Mouse (Mus musculus) brain, embryonic 14.5 days (tissue): ENCODE measurements around the gene Myo15b. TPM values are rescaled to one million over a fixed set of nuclear protein-coding genes. Genes with fewer than 3 reads are reported as not detected.

Experiments used
- DNase-seq: peaks from one replicate; pipeline ENCODE4 v3.0.0-alpha.2; 2011; ENCODE audit warnings: low read depth
- CTCF ChIP-seq: fragments of 200-500 bp; IDR thresholded peaks from 2 replicates; pipeline ENCODE4 v1.5.1; 2012; ENCODE audit warnings: inconsistent platforms, mild to moderate bottlenecking, moderate library complexity, borderline replicate concordance; ENCODE audit not compliant: insufficient read depth, insufficient read length; ENCODE audit errors: extremely low read depth
- POLR2A ChIP-seq: fragments of 200-500 bp; IDR thresholded peaks from 2 replicates; pipeline ENCODE4 v1.6.1; 2012; ENCODE audit warnings: mild to moderate bottlenecking, inconsistent platforms, borderline replicate concordance; ENCODE audit not compliant: poor library complexity, insufficient read depth, insufficient read length, severe bottlenecking; ENCODE audit errors: extremely low read depth
- polyA plus RNA-seq: library from polyadenylated mRNA; depleted of rRNA; stranded (reverse); fragments of >200 nt; gene quantifications from 2 replicates; pipeline ENCODE4 v1.2.3, GENCODE M21; 2012

Gene Myo15b
- polyA plus RNA-seq, 1 experiment, result 0.14 TPM

DNA sequence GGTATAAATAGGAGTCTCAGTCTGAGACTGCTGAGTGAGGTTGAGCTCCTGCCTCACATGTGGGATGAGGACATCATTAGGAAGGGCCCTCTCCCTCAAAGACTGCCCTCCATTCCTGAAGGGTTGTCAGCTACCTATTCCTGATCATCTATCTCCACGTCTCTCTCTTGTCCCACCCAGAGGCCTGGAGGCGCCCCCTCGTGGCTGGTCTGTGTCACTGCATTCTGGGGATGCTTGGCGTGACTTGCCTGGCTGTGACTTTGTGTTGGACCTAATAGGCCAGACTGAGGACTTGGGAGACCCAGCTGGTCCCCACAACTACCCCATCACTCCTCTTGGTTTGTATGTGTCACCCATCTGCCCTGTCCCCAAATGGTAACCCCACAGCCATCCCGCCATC is 22.8 kb downstream of the Myo15b start:
- no peak for DNase-seq
- TF ChIP-seq POLR2A (no peak), CTCF (peak; percentile 67)

DNA sequence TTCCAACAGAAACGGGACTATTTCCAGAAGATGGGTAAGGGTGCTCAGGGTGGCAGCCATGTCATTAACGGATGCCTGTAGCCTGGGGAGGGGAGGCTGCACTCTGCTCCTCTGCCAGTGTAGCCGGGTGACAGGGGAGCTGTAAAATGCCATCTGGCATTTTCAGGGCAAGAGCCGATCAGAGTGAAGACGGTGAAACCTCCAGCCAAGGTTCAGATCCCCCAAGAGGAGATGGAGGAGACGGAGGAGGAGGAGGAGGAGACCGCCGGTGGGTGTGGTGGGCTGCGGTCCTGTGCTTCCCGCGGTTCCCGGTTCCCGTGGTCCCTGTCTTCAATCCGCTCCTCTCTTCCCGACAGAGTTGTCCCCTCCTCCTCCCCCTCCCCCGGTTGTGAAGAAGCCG is 25.0 kb downstream of the Myo15b start:
- DNase-seq, result no peak
- no peak for TF ChIP-seq POLR2A
- TF ChIP-seq CTCF, result no peak

DNA sequence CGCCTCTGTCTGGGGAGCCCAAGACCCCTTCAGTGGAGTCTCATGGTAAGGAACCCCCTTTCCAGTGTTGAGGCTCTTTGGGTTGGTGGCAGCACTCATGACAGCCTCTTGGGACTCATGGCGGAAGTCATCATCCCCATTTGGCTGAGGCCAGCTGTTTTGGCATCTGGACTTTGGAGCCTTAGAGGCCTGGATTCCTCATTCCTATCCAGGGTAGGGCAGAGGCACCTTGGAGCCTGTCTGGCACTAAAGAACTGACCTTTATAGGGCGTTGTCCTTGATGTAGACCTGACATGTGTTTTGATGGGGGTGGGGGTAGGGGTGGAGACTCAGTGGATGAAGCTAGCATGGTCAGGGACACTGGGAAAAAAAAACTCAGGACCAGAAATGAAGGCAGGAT is 26.2 kb downstream of the Myo15b start:
- TF ChIP-seq CTCF (no peak), POLR2A (no peak)
- DNase-seq, result no peak

DNA sequence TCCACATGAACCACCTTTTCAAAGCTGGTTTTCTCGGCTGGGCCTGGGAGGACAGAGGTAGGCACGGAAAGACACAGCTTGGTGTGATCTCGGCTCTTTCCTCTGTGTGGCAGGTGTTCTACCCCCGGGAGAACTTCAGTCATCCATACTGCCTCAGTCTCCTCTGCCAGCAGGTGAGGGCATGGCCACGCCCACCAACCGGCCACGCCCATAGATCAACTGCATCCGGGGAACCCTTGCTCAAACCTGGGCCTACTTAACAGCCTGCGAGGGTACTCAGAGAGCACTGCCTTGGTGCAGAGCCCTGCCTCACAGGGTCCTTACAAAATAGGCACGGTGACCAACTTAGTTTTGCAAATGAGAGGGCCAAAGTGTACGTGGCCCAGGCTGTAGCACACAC is 27.1 kb downstream of the Myo15b start:
- DNase-seq, result no peak

DNA sequence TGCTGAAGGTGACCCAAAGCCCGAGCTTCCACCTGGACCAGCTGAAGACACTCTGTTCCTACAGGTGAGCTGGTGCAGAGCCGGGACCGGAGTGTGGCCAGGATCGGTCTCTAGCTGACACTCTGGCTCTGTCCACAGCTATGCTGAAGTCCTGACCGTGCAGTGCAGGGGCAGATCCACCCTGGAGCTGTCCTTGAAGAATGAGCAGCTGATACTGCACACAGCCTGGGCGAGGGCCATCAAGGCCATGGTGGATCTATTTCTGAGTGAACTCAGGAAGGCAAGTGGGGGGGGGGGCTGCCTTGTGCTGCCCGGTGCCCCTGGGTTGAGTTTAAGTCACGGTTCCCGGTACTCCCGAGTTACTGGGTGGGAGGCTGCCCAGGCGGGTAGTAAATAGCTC is 28.2 kb downstream of the Myo15b start:
- DNase-seq, result no peak
- TF ChIP-seq POLR2A, result no peak
- TF ChIP-seq CTCF, result no peak

More for the DNA sequence above, 27.1 kb downstream of the Myo15b start:
- TF ChIP-seq CTCF, result no peak
- no peak for TF ChIP-seq POLR2A

DNA sequence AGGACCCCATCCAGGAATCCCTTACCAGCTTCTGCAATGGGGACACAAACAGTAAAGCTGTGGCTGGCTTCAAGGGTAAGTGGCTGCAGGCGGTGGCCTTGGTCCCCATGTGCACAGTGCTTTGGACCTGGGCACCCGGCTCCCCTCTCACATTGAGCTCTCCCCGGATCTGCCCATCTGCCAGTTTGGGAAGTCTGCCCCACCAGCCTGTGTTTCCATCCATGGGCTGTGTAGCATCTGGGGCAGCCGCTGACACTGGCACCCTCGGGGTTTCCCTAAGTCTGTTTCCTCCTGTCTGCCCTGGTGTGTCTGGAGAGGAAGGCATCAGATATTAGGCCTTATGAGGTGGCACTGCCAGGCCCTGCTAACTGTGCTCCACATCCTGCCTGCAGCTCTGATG is 29.8 kb downstream of the Myo15b start:
- peak; percentile 11 for DNase-seq
- no peak for TF ChIP-seq CTCF
- no peak for TF ChIP-seq POLR2A

DNA sequence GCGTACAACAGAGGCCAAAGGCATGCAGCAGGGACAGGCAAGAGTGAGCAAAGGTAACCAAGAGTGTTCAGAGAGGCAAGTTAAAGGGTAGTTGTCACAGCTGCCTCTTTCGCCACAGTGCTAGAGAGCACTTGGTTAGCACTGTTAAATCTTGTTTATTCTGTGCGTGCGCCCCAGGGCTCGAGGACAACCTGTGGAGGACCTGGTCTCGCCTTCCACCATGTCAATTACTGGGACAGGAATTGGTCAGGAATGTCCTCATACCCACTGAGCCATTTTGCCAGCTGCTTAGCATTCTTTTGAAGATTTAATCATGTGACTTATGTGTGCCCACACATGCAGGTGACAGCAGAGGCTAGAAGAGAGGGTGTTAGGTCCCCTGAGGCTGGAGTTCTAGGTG is 31.0 kb downstream of the Myo15b start:
- no peak for TF ChIP-seq POLR2A
- TF ChIP-seq CTCF, result no peak
- no peak for DNase-seq

DNA sequence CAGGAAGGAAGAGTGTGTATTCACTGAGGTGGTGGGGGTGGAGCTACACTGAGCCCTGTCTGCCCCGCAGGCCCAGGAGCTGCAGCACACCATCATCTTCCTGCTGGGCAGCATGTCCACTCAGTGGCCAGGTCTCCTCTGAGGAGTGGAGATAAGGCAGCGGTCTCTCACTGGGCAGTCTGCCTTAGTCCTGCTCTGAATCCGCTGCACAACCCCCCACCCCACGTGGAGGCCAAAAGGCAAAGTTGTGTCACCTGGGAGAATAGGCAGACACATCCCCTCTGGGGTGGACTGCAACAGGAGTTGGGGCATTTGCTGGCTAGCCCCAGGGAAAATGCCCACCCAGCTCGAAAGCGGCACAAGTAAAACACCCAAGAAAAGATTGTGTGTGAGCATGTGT is 34.0 kb downstream of the Myo15b start:
- TF ChIP-seq POLR2A, result no peak
- TF ChIP-seq CTCF, result no peak
- DNase-seq, result no peak

DNA sequence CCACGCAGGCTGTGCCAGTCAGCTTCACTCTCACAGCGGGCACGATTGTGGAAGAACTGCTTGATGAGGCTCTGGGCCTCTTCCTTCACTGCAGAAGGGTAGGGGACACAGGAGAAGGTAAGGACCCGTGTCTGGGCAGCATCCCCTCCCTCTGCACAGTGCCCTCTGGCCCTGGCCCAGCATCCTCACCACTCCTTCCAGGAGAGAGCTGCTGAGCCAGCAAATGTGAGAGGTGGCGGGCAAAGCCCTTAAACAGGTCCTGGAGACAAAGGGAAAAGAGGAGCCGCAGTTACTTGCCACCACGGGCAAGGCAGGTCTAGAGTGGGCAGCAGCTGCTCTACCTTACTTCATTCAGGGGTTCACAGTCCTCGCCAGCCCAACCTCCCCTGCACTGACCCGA is 34.9 kb downstream of the Myo15b start:
- no peak for DNase-seq
- TF ChIP-seq CTCF, result no peak
- no peak for TF ChIP-seq POLR2A

DNA sequence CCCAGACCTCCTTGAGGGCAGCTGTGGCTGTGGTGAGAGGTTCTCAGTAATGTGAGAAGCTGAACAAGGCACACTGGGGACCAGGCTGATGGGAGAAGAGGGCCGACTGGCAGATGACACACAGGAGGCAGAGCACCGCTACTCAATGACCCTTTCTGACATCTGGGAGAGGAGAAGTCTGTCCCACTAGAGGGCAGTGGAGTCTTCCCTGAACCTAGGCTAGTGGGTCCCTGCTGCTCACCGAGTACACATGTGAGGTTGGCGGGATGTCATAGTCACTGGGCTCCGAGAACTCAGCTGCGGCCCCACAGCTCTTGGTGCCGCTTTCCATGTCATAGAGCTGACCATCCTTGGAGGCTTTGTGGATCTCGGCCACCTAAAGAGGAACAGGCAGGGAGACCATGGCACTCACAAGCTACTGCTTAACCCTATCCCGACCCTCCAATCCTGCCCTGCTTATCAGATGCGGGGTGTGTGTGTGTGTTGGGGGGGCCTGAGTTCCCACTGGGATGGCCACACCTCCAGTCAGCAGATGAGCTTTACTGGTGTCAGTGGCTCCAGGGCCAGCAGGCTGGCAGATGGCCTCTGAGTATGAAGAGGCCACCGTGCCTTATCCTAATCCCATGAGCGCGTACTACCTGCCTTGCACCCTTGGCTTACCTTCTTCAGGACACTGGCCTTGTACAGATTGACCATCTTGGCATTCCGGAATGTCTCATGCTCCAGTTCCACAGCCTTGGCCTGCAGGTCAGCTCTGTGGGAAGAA is 36.7 kb downstream of the Myo15b start:
- no peak for TF ChIP-seq POLR2A
- peak; percentile 25; the same call in 1 of the 2 replicates for TF ChIP-seq CTCF
- DNase-seq, result peak; percentile 2

DNA sequence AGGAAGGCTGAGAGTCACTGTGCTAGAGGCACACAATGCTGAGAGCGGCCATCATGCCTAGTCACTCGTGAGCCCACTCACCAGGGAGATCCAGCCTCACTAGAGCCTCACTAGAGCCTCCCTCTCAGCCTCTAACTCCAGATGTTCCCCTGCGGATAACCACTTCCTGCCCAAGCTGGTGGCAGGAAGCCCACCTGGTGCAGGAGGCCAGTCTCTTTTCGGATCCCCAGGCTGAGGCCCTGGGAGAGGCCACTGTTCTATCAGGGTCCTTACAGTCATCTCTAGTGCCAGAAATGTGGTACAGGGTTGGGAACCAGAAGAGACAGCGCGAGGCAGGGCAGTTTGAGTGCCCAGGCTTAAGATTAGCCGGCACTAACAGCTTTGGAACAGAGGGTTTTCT is 40.2 kb downstream of the Myo15b start:
- TF ChIP-seq CTCF, result no peak
- TF ChIP-seq POLR2A, result no peak
- no peak for DNase-seq

DNA sequence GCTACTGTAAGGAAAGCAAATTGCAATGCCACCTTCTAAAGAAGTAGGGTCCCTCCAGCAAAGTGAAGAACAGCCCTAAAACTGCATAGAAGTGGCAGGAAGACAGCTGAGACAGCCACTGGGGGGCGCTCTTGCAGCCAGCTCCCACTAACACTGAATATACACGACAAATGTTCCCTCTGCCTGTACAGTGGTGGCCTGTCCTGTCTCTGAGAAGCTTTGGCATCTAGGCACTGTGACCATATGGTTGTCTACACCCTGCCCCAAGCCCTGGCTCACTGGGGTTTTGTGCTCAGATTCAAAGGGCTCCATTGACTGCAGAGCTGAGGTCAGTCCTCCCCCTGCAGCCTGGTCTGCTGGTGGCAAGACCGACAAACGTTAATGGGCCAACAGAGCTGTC is 40.7 kb downstream of the Myo15b start:
- TF ChIP-seq CTCF (peak; percentile 62), POLR2A (no peak)
- DNase-seq, result peak; percentile 37
